Mouse (Mus musculus): ENCODE measurements at regions not wholly inside any gene's neighbourhood (a gene's known extent, or its start where the extent isn't known, plus 50 kb on each side); places are given as distances from the start of the nearest gene placed in this dataset.

- Histone ChIP-seq H3K27ac (no peak overlapping the region), H3K4me1 (no peaks in the 10 kb centered on the region), H3K4me2 (replicated peaks) (no peak overlapping the region), H3K9ac (no peak overlapping the region), H3K27me3 (replicated peaks) (no peaks in the 10 kb centered on the region), H3K36me3 (no peaks in the 10 kb centered on the region), H3K9me3 (no peaks in the 10 kb centered on the region), H3K4me3 (no peak overlapping the region)
- ATAC-seq (ENCODE audit: low FRiP score, low read depth), result no peak
- 86% methylated on average over 2 of the region's 2 CpGs for WGBS
Measured at GRCm38 (mm10) chr16:24042216-24042615, 53.6 kb upstream of the Bcl6 start.

DNA sequence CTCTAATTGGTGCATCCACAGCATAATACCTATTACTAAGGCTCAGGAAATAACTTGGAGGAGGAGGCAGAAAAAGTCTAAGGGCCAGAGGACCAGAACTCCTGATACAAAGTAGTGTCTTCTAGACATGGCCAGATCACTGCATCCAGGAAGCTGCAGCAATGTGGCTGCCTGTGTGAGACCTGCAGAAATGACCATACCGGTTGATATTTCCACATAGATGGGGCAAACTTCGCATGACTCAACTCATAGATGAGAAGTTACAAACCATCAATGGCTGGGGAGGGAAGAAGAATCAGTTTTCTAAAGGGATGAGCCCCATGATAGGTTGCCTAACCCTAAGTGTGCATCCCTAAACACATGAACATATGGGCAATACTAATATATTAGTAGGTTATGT lies 52.8 kb upstream of the Bcl6 start:
- no peak overlapping the region for H3K9ac ChIP-seq
- no peaks in the 10 kb centered on the region for H3K9me3 ChIP-seq
- H3K4me1 ChIP-seq, result no peaks in the 10 kb centered on the region
- H3K36me3 ChIP-seq, result no peaks in the 10 kb centered on the region
- no peak for ATAC-seq (ENCODE audit: low FRiP score, low read depth)
- no peak overlapping the region for H3K4me3 ChIP-seq
- no peak overlapping the region for H3K4me2 ChIP-seq (replicated peaks)
- no peaks in the 10 kb centered on the region for H3K27me3 ChIP-seq (replicated peaks)
- no peak overlapping the region for H3K27ac ChIP-seq
- 86% methylated on average over 2 of the region's 2 CpGs for WGBS

- Histone ChIP-seq H3K27ac (no peak overlapping the region), H3K9ac (no peak overlapping the region), H3K4me3 (no peak overlapping the region), H3K27me3 (replicated peaks) (no peaks in the 10 kb centered on the region), H3K9me3 (no peaks in the 10 kb centered on the region), H3K36me3 (no peaks in the 10 kb centered on the region), H3K4me1 (no peaks in the 10 kb centered on the region), H3K4me2 (replicated peaks) (no peak overlapping the region)
- ATAC-seq (ENCODE audit: low FRiP score, low read depth), result no peak
- WGBS, result 88% methylated on average over 4 of the region's 4 CpGs
Measured at GRCm38 (mm10) chr16:24039765-24040164, 51.1 kb upstream of the Bcl6 start.

Data from neural tube, embryonic 12.5 days (tissue).